Mouse (Mus musculus) liver, embryonic 14.5 days (tissue): Measurements from ENCODE around the gene Prkar2a. TPM values are rescaled to one million over a fixed set of nuclear protein-coding genes. Genes with fewer than 3 reads are reported as not detected.

Source experiments
- ATAC-seq: fragments of 200-750 bp; cut with Nextera tagmentation; 2 replicates; pipeline ENCODE4 v1.8.0; 2017; ENCODE audit warnings: moderate number of reproducible peaks, mild to moderate bottlenecking, moderate library complexity; ENCODE audit not compliant: insufficient read depth
- DNase-seq, 3 experiments: peaks; one replicate each; pipeline ENCODE4 v3.0.0-alpha.2; 2012 to 2013; ENCODE audit warnings: low read depth in 3 of 3, low spot score in 3 of 3
- H3K27ac ChIP-seq: fragments of 300-500 bp; sonication (generic); 2 replicates; pipeline ENCODE4 v1.5.1; 2014; ENCODE audit warnings: moderate library complexity, mild to moderate bottlenecking, control low read depth, inconsistent platforms
- H3K27me3 ChIP-seq: fragments of 300-500 bp; sonication (generic); 2 replicates; pipeline ENCODE4 v1.6.1; 2014; ENCODE audit warnings: mild to moderate bottlenecking, low read length, moderate library complexity; ENCODE audit not compliant: control insufficient read depth, insufficient read depth
- H3K36me3 ChIP-seq: fragments of 300-500 bp; sonication (generic); replicated peaks from 2 replicates; pipeline ENCODE4 v1.6.1; 2014; ENCODE audit warnings: low read depth; ENCODE audit not compliant: control insufficient read depth, insufficient read depth
- H3K4me1 ChIP-seq, 2 experiments: fragments of 200-500 bp in 1 of 2; fragments of 300-500 bp in 1 of 2; sonication (generic) in 1 of 2; replicated peaks; 2 replicates each; pipeline ENCODE4 v1.6.1; 2012 to 2014; ENCODE audit warnings: antibody characterized with exemption in 1 of 2, inconsistent platforms in 1 of 2, low read length in 1 of 2; ENCODE audit not compliant: control insufficient read depth in 2 of 2, insufficient read depth in 2 of 2
- H3K4me2 ChIP-seq: fragments of 300-500 bp; sonication (generic); 2 replicates; pipeline ENCODE4 v1.6.1; 2014; ENCODE audit warnings: low read depth, mild to moderate bottlenecking, control low read depth, moderate library complexity
- H3K4me3 ChIP-seq, 2 experiments: fragments of 200-500 bp in 1 of 2; fragments of 300-500 bp in 1 of 2; sonication (generic) in 1 of 2; 2 replicates each; pipeline ENCODE4 v1.5.1; 2012 to 2014; ENCODE audit warnings: low read depth in 2 of 2, low read length in 2 of 2, mild to moderate bottlenecking in 2 of 2, control low read depth in 1 of 2, inconsistent platforms in 1 of 2, moderate library complexity in 1 of 2; ENCODE audit not compliant: insufficient read depth in 1 of 2
- H3K9ac ChIP-seq: fragments of 300-500 bp; sonication (generic); replicated peaks from 2 replicates; pipeline ENCODE4 v1.6.1; 2014; ENCODE audit warnings: mild to moderate bottlenecking, control low read depth, moderate library complexity
- H3K9me3 ChIP-seq: fragments of 300-500 bp; sonication (generic); 2 replicates; pipeline ENCODE4 v1.6.1; 2016; ENCODE audit warnings: low read length, mixed read lengths; ENCODE audit not compliant: control insufficient read depth
- CTCF ChIP-seq: IDR thresholded peaks from 2 replicates; pipeline ENCODE4 v1.5.1; 2016; ENCODE audit warnings: antibody characterized with exemption, low read depth, control low read depth
- EP300 ChIP-seq: IDR thresholded peaks from 2 replicates; pipeline ENCODE4 v1.6.1; 2016; ENCODE audit warnings: antibody characterized with exemption, low read depth
- WGBS: fragments of 180-500 bp; shearing (Covaris S2); extraction: QIAGEN DNeasy Blood & Tissue Kit; methylation state at CpG from one replicate; pipeline ENCODE4 v1.1.7; 2014; ENCODE audit not compliant: insufficient replicate concordance; 5-methylcytosine and 5-hydroxymethylcytosine counted together
- polyA plus RNA-seq, 2 experiments: library from polyadenylated mRNA; depleted of rRNA in 1 of 2; stranded (reverse) in 1 of 2; unstranded in 1 of 2; fragments of >200 nt; fragmentation: Nextera tagmentation in 1 of 2; extraction: Ambion mirVana in 1 of 2; gene quantifications; 2 replicates each; pipeline versions ENCODE4 v1.2.1 to v1.2.3; 2012 to 2014

Gene Prkar2a
- polyA plus RNA-seq, 2 experiments = 6.4 to 9.9 TPM

- no peak overlapping the region for H3K9ac ChIP-seq
- no peak overlapping the region for H3K4me3 ChIP-seq
- H3K27me3 ChIP-seq = peaks cover 12% of the 10 kb centered on the region
- no peak for DNase-seq
- no peak overlapping the region for H3K4me2 ChIP-seq
- H3K27ac ChIP-seq = no peak overlapping the region
- no peaks in the 10 kb centered on the region for H3K9me3 ChIP-seq
- H3K36me3 ChIP-seq = no peaks in the 10 kb centered on the region
- no peak for ATAC-seq
- 74% methylated on average over 6 of the region's 6 CpGs for WGBS
- TF ChIP-seq CTCF (no peak), EP300 (no peak)
- H3K4me1 ChIP-seq = peaks cover 0 to 9% of the 10 kb centered on the region in 2 experiments; a peak in 2 of 4 replicates
These were observed 1.9 kb upstream of the Prkar2a start for GRCm38 (mm10) chr9:108687181-108687580.

DNA sequence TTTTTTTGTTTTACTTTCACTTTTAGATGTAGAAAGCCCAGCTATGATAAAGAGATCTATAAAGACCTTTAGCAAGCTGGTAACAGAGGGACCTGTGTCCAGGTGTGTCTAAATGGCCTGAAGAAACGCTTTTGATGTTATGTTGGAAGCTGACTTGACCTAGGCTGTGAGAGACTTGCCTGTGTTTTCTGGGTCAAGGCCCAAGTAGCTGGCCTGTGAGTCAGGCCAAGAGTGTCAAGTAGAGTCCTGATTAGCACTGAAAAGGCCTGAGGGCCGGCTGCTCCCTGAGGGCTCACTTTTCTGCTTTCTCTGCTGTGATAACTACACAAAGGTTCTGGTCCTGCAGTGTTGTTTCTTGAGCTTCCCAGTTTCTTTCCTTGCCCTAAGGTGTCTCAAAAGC is 1.4 kb upstream of the Prkar2a start:
- no peak for DNase-seq
- Histone ChIP-seq H3K9ac (no peak overlapping the region), H3K27me3 (peaks cover 17% of the 10 kb centered on the region), H3K36me3 (no peaks in the 10 kb centered on the region), H3K4me2 (no peak overlapping the region), H3K4me3 (no peak overlapping the region), H3K4me1 (peaks cover 0 to 9% of the 10 kb centered on the region in 2 experiments; a peak in 2 of 4 replicates), H3K27ac (no peak overlapping the region), H3K9me3 (no peaks in the 10 kb centered on the region)
- ATAC-seq = no peak
- WGBS = 70% methylated on average over 2 of the region's 2 CpGs
- TF ChIP-seq EP300 (no peak), CTCF (no peak)

DNA sequence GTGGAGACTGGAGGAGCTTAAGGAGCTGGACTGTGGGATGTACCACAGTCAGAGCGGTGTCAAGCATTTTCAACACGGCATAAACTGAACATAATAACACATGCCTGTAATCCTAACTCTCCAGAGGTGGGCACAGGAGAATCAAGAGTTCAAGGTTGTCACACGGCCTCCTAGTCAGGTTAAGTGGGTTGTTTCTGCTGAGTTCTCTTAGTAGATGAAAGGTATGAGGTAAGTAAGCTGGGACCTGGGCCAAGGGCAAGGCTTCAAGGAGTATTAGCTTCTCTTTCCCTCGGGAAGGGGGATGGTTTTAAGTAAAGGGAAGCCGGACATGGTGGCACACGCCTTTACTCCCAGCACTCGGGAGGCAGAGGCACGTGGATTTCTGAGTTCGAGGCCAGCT is 663 bp upstream of the Prkar2a start:
- no peak overlapping the region for H3K9ac ChIP-seq
- H3K27ac ChIP-seq = no peak overlapping the region
- TF ChIP-seq EP300 (no peak), CTCF (no peak)
- H3K27me3 ChIP-seq = peaks cover 24% of the 10 kb centered on the region
- ATAC-seq (no peak), DNase-seq (no peak)
- no peaks in the 10 kb centered on the region for H3K9me3 ChIP-seq
- 68% methylated on average over 9 of the region's 9 CpGs for WGBS
- H3K36me3 ChIP-seq = no peaks in the 10 kb centered on the region
- peaks cover 4 to 12% of the 10 kb centered on the region in 2 experiments; a peak in 2 of 4 replicates for H3K4me1 ChIP-seq
- H3K4me3 ChIP-seq = no peak overlapping the region
- no peak overlapping the region for H3K4me2 ChIP-seq

- Histone ChIP-seq H3K4me2 (no peak overlapping the region), H3K27me3 (peaks cover 24% of the 10 kb centered on the region), H3K4me3 (no peak overlapping the region), H3K9me3 (no peaks in the 10 kb centered on the region), H3K9ac (no peak overlapping the region), H3K4me1 (peaks cover 4 to 12% of the 10 kb centered on the region in 2 experiments; a peak in 2 of 4 replicates), H3K27ac (no peak overlapping the region), H3K36me3 (no peaks in the 10 kb centered on the region)
- TF ChIP-seq CTCF = no peak
- no peak for TF ChIP-seq EP300
- DNase-seq (no peak), ATAC-seq (no peak)
- 65% methylated on average over 1 of the region's 1 CpGs for WGBS
These were observed 879 bp downstream of the Prkar2a start for GRCm38 (mm10) chr9:108689993-108690392.

GRCm38 (mm10) chr9:108690914-108691313 is 1.8 kb downstream of the Prkar2a start:
- ATAC-seq (no peak), DNase-seq (no peak)
- no peak overlapping the region for H3K27ac ChIP-seq
- H3K4me3 ChIP-seq = no peak overlapping the region
- H3K9me3 ChIP-seq = no peaks in the 10 kb centered on the region
- TF ChIP-seq EP300 (no peak), CTCF (no peak)
- peaks cover 4 to 12% of the 10 kb centered on the region in 2 experiments; a peak in 2 of 4 replicates for H3K4me1 ChIP-seq
- no peak overlapping the region for H3K4me2 ChIP-seq
- H3K36me3 ChIP-seq = no peaks in the 10 kb centered on the region
- H3K9ac ChIP-seq = no peak overlapping the region
- WGBS = 79% methylated on average over 6 of the region's 6 CpGs
- peaks cover 24% of the 10 kb centered on the region for H3K27me3 ChIP-seq
